Mouse (Mus musculus): Measurements from ENCODE around the gene Atg5.

The Atg5 gene

DNA sequence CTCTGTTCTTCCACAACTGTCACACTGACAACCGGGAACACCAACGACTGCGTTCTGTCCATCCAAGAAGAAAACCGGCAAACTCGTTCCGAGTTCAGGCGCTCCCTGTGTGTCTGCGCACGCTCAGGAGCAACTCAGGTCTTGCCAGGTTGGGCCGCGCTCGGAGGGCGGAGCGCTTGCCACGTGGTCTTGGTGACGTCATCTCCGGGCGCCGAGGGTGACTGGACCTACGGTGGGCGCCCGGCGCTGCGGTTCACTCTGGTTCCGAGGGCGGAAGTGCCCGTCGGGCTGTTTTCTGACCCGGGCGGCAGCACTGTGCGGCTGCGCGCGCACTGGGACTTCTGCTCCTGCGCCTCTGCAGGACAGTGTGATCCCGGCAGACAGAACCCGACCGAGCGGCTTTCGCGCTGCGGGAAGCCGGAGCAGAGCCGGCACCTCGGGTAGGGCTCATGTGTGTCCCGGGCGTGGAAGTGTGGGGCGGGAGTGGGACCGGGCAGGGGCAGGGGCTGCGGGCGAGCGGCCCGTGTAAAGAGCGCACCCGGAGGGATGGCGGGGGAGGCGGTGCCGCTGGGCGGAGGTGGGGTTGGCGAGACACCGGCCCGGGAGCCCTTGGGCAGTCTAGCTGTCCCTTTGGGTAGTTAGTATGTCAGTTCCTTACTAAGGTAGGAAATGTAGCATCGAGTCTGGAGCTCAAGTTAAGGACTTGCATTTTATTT lies at the start of gene Atg5:
Gene Atg5, plus strand, starts transcription at position 214 of the 716 bp plus-strand sequence.
- peak; percentile 99 for DNase-seq

DNA sequence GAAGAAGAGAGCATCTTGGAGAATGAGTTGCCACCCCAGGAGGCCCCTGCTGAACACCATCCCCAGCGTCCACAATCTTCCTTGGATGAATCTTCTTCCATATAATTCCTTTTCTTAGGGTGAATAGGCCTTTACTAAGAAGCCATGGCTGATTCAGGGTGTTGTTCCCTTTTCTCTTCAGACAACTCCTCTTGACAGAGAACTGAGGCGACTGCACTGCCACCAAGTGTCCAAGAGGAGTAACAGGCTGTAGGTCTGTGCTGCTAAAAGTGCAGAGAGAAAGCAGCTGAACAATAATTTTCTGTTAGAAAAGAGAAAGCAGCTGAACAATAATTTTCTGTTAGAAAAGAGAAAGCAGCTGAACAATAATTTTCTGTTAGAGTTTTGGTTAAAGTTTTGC lies 49.1 kb upstream of the Atg5 start:
- DNase-seq = peak; percentile 4

DNA sequence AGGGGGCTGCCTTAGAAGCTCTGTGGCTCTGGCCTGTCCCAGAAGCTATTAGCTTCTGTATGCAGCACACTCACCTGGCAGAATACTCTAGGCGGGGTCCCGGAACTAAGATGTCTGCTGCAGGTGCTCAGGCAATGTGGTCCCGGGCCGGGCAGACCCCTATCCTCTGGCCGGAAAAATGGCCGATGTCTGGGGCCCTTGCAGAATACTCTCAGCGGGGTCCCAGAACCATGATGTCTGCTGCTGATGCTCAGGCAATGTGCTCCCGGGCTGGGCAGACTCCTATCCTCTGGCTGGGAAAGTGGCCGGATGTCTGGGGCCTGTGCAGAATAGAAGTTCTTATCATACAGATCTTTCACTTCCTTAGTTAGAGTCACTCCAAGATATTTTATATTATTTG lies 43.8 kb upstream of the Atg5 start:
- DNase-seq = no peak

DNA sequence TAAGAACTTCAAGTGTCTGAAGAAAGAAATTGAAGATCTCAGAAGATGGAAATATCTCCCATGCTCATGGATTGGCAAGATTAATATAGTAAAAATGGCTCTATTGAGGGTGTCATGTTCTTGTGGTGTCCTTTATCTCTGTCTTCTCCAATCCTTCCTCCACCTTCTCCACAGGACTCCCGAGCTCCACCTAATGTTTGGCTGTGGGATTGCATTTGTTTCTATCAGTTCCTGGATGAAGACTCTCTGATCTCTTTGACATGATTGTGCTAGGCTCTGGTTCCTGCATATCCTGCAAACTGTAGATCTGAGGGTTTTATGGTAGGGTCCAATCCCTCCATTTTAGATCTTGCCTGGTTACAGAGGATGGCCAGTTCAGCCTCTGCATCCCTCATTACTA lies 34.8 kb upstream of the Atg5 start:
- peak; percentile 59 for DNase-seq

DNA sequence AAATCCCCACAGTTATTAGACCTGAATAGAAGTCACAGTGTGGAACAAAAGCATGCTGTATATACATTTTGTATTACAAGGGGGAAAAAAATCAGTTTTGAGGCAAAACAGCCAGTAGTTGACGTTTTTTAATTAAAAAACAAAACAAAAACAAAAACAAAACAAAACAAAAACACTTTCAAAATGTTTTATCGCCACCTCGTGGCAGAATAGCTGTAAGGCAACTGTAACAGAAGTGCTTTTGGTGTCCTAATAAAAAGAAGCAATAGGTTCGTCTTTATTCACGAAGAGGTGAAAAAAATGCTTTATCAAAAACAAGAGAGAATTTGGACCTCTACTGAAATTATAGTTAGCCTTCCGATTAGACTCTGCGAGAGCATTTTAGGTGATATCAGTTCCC lies 32.9 kb upstream of the Atg5 start:
- DNase-seq = peak; percentile 9

DNA sequence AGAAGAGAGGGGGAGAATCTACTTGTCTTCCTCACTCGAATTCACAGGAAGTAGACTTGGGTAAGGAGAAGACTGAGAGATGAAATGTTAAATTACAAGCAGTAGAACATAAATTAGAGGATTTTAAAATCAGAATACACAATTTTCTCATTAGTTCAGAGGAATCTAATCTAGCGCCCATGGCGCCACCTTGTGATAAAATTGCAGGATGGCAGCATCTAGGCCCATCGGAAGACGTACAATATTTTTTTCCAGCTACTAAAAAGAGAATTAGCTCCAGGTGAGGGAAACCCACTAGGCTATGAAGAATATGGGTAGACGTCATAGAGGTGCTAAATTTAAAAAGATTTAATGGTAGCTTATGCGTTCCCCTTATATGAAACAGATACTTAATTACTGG lies 11.5 kb upstream of the Atg5 start:
- DNase-seq = no peak

DNA sequence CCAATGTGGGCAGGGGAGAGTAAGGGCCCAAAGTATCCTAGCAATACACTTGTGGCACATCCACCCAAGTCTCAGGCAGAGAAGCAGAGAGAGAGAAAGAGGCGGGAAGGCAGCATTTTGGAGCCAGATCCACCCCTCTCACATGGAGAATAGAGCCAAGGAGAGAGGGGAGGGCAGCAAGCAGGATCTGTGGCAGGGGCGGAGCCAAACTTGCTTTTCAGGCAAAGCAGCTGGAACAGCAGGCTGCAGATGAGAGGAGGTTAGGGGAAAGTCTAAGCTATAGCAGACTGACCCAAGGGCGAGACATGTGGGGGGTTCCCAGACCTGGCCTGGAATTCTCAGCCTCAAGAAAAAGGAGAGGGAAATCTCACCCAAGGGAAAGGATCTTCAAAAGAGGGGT lies 2.3 kb upstream of the Atg5 start:
- no peak for DNase-seq

DNA sequence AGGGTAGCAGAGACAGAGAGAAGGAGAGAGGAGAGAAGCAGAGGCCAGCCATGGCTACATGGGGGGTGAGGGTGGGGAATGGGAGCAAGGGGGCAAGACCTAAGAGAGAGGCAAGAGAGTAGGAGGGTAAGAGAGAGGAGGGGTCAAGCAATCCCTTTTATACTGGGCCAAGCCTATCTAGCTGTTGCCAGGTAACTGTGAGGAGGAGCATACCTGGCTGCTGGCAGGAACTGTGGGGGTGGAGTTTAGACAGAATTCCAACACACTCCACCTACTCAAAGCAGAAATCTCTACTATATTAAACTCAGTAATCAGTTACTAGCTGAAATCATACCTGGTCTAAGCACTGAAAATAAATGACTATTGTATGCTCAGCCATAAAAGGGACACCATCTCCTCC lies 1.6 kb upstream of the Atg5 start:
- DNase-seq = peak; percentile 60

DNA sequence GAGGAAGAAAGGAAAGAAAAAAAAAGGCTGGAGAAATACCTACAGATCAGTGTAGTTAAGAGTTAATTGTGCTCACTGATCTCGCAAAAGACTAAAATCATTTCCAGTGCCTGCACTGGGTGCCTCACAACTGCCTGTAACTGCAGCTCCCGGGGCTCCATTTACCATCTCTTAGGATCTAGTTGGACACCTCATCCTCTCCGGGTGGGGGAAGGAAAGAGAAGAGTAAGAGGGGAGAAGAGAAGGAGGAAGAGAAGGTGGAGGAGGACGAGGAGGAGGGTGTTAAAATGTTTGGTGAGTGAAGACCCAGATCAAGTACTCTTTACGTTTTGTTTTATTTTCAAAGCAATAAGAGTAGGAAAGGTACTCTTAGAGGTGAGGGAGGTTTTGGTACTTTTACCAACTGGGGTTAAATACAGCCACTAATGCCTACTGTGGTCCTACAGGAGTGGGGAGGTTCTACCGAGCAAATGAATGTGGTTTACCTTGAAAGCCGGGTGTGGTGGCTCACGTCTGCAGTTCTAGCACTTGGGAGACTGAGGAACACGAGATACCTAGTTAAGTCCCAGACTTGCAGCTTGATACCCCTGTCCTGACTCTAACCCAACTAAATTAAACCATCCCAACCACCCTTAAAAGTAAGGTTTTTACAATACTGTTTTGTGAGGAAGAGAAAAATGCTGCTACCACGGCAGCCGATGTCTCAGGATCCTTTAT lies 574 bp upstream of the Atg5 start:
- no peak for DNase-seq

DNA sequence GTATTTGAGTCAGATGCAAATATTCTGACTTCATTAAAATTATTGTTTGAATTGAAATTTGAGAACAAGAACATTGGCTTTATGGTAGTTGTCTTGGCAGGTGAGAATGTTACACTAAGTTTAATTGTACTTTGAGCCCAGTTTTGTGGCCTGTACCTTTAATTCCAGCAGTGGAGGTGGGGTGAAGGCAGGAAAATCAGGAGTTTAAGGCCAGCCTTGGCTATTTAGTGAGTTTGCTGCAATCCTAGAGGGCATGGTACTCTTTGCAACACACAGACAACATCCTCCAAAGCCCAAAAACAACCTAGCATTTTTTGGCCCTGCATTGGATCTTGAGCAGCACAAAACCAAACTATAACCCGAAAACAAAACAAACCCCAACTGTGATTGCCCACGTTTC lies 1.1 kb downstream of the Atg5 start:
- DNase-seq = no peak

DNA sequence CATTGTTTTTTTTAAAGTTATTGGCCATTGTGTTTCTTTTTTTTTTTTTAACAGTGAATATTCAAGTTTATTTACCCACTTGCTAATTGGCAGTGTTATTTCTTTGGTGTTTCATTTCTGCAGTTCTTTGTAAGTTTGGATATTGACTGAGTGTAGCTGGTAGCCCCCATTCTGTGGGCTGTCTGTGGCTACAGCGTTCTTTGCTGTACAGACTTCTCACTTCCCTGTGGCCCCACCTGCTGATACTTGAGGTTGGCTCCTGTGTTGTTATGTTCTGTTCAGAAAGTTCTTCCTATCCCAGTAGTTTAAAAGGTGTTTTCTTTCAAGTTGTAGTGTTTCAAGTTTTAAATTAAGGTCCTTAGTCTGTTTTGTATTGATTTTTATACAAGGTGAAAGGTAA lies 14.2 kb downstream of the Atg5 start:
- DNase-seq = no peak

DNA sequence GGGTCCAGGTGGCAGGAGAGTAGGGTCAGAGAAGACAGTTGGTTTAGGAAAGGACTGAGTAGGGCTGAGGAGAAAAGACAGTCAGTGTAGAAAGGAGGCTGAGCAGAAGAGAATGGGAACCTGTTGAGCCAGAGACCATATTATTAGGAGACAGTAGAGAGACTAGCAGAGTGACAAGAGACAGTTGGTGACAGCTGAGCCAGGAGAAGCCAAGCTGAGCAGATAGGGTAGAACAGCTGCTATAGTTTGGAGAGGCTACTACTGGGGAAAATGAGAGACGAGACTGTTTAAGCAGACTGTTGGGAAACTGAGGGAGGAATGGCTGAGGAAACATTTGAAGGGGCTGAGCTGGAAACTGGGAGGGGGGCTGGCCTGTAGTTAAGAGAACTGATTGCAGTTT lies 16.9 kb downstream of the Atg5 start:
- no peak for DNase-seq

DNA sequence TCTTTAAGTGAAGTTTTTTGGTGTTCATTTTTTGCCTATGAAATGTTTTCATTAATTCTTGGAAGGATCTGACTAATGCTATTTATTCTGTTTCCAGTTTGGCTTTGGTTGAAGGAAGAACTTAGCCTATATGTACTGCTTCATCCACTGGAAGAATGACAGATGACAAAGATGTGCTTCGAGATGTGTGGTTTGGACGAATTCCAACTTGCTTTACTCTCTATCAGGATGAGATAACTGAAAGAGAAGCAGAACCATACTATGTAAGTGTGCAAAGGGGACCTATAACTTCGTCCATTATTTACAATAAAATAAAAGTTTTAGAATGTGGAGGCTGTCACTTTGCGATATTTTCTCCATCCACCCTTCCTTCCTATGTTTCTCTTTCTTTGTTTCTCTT lies 17.8 kb downstream of the Atg5 start:
- DNase-seq = no peak

DNA sequence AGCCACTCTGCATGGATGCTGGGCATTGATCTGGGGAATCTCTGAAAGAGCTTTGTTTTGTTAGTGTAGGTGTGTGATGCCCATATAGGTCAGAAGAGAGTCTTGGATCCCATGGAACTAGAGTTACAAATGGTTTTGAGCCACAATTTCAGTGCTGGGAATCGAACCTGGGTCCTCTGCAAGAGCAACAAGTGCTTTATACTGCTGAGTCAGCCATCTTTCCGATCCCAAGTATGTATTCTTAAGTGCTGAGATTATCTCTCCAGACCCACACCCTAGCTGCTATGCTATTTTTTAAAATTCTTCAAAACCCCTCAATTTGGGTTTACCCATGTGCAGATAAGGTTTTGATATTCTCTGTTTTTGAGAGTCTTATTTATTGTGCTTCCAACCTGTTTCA lies 22.7 kb downstream of the Atg5 start:
- DNase-seq = no peak

DNA sequence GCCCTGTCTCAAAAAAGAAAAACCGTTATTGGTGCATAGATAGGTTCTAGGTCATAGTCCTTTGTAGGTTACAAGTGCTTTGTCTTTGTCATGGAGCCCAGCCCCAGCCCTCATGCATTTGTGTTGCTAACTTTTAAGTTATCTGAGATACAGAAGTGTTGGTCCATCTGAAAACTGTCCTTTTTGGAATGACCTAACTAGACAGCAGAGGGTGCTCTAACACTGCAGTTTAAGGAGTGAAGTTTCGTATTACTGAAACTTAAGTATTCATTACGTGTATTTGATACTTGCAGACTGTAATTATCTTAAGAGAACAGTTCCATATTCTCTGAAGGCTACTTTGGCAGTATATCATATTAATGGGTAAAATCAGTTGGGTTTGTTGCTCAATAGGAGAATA lies 24.0 kb downstream of the Atg5 start:
- DNase-seq = peak; percentile 75

DNA sequence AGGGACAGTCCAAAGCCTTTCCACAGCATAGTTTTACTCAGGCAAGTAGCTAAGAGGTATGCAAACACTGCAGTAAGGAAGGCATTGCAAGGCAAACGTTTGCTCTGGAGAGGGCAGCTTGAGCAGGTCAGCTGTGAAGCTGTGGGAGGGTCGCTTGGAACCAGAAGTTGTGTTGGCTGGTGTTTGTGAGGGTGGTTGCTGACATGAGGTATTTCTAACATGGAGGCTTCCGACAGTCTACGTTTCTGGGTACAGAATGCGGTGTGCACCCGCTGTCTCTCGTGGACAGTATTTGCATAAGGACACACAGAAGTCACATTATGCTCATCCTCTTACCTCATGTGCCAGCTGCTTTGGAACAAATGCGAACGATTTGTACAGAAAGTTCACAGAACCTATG lies 31.0 kb downstream of the Atg5 start:
- peak; percentile 16 for DNase-seq

DNA sequence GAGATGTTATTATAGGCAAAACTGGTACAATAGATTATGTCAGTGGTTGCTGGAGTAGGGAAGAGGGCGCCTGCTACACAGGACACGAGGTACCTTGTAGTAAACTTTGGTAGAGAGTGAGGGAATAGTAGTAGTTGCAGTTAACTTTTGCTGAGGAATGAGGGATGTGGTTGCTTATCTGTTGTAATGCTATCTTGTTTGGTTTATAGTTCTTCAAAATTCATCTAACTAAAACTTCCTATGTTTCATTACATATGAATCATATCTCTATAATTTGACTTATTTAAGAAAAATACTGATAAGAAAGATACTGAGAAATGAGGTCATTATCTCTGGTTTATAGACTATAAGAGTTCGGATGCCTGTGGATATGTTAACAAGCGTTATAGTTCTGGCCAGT lies 31.9 kb downstream of the Atg5 start:
- DNase-seq = no peak

DNA sequence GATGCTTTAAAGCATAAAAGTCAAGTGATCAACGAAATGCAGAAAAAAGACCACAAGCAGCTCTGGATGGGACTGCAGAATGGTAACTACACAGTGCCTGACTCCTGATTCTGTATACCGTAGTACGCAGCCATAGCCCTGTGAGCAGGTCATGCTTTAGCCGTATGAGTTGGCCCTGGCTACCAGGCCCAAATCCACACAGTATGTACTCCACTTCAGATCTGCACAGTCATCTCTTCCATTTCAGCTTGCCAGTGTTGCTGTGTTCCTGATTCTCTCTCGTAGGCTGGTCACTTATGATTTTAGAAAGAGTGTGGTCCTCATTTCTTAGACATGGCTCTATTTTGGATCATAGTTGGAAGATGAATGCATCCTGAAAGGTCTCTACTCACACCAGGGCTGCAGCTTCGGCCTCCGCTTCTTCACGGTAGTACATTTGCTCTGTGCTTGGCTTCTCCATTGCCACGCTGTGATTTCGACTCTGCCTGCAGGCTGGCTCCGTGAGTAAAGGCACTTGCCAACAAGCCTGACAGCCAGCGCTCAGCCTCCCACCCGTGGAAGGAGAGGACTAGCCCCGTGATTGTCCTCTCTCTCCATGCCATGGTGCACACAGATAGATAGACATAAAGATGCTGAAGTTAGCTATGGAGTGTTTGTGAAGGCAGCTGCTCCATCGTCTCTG lies 35.6 kb downstream of the Atg5 start:
- DNase-seq = no peak

DNA sequence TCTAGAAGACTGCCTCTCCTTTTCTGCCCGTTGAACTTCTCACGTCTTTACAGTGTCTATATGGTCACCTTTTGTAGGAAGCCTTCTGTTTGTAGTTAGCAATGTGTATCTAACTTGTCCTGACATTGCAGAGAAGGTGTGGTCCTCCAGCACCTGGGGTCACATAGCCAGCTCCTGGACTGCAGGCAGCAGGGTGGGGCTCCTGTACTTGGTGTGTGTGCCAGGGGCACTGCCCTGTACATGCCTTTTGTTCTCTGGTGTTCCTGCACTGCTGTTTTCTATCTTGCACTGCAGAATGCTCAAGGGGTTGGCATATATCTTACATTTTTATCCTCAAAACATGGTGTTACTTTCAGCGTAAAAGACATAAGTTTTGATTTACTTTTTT lies 36.2 kb downstream of the Atg5 start:
- DNase-seq = no peak

DNA sequence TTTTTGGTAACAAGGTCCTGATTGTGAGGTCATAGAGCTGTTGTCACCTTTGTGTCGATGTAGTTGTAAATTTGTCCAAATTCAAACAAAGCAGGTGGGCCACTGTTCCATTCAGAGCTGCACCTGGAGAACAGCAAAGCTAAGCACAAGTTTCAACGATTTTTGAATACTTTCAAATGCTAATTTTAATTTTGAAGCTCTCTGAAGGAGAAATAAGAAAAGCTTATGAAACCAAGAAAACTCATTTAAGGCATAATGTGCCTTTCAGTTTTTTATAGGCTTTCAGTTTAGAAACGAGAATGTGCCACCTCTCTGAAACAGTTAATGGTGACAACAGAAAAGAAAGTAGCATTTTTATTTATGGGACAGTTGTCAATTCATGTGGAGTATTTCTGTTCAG lies 36.7 kb downstream of the Atg5 start:
- no peak for DNase-seq

DNA sequence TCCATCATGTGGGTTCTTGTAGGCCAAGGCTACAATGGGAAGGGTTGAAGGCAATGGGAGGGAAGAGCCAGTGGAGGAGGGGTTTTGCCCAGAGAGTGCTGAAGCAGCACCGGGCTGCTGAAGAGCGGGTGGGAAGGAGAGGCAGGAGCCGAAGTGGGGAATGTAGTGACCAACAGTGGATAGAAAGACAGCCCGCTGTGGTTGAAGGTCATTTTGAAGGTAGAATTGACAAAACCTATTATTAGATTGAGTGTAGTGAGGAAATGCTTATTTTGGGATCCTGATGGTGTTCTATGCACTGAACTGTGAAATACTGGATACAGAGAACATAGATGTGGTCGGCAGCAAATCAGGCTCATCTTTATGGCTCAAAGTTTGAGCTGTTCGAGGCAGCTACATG lies 38.1 kb downstream of the Atg5 start:
- DNase-seq = no peak

DNA sequence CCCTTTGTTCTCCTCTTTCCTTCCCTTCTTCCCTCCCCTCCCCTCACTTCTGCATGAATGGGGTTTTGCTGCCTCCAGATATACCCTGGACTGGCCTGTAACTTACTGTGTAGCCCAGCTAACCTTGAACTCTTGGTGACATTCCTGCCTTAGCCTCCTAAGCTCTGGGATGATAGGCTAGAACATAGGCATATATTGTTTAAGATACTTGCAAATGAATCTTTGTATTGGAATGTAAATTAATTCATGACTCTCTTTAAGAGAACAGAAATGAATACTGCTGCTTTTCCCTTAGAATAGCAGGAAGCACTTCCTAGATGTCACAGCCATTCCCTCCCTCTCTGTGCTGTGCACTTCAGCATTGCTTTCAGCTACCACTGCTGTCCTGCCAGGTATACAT lies 40.1 kb downstream of the Atg5 start:
- DNase-seq = no peak

DNA sequence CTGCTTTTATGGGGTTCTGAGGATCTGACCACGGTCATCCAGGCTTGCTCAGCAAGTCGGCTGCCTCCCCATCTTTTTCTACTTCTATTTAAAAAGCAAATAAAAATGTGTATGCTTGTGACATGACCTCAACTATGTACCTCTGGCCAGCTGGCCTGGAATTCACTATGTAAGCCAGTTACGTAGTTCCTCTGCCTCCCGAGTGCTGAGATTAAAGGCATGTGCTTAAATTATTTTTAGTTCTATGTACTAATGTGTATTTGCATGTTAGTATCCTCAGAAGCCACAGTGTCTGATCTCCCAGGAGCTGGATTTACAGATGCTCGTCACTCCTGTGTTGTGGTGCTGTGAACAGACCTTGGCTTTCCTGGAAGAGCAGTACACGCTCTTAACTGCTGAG lies 41.1 kb downstream of the Atg5 start:
- DNase-seq = no peak

DNA sequence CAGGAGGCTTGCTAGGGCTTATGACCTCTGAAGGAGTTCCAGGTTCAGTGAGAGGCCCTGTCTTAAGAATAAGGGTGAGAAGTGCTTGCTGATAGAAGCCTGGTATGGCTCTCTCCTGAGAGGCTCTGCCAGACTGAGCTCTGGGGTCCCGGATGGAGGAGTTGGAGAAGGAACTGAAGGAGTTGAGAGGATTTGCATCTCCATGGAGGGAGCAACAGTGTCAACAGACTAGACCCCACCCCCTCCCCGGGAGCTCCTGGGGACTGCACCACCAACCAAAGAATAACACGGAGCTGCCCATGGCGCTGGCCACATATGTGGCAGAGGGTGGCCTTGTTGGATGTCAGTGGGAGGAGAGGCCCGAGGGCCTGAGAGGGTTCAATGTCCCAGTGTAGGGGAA lies 47.1 kb downstream of the Atg5 start:
- DNase-seq = no peak
